Mouse (Mus musculus) ES-E14 (cell line): Measurements from ENCODE around the gene Dst.

ENCODE experiments used
- CHD2 ChIP-seq: IDR thresholded peaks from 2 replicates; pipeline ENCODE4 v1.6.1; 2014; ENCODE audit warnings: mild to moderate bottlenecking, low read depth, low read length, inconsistent platforms
- ZC3H11A ChIP-seq: IDR thresholded peaks from 2 replicates; pipeline ENCODE4 v1.6.1; 2012; ENCODE audit warnings: low read depth, mild to moderate bottlenecking, inconsistent platforms, low read length, borderline replicate concordance

- TF ChIP-seq ZC3H11A (no peak), CHD2 (no peak)
Observed at GRCm38 (mm10) chr1:33994201-33994600, 86.2 kb downstream of the Dst start.
